Mouse (Mus musculus) bone marrow macrophage, adult 2 months (primary cell): ENCODE measurements around the gene Krt78. TPM values are rescaled to one million over a fixed set of nuclear protein-coding genes. Genes with fewer than 3 reads are reported as not detected.
"Not testable (repeated sequence)": the region's sequence is repeated elsewhere in the genome, so short reads cannot be mapped to it uniquely, and the experiment has no call there.

Source experiments
- H3K27ac ChIP-seq: 2 replicates; pipeline ENCODE4 v1.5.1; 2012; ENCODE audit warnings: low read depth, low read length; ENCODE audit not compliant: insufficient read depth
- H3K4me1 ChIP-seq: 2 replicates; pipeline ENCODE4 v1.6.1; 2012; ENCODE audit warnings: low read length; ENCODE audit not compliant: control insufficient read depth, insufficient read depth
- H3K4me3 ChIP-seq: 2 replicates; pipeline ENCODE4 v1.5.1; 2012; ENCODE audit warnings: mild to moderate bottlenecking, low read length, moderate library complexity; ENCODE audit not compliant: insufficient read depth
- CTCF ChIP-seq: IDR thresholded peaks from 2 replicates; pipeline ENCODE4 v1.5.1; 2012; ENCODE audit warnings: low read depth, mild to moderate bottlenecking, low read length, moderate library complexity
- POLR2A ChIP-seq: IDR thresholded peaks from 2 replicates; pipeline ENCODE4 v1.6.1; 2012; ENCODE audit warnings: mild to moderate bottlenecking, low read depth, low read length, borderline replicate concordance
- polyA plus RNA-seq: library from polyadenylated mRNA; stranded (reverse); fragments of >200 nt; gene quantifications from 2 replicates; pipeline ENCODE4 v1.2.4, GENCODE M21; 2012; ENCODE audit not compliant: missing spikeins, insufficient read depth, insufficient read length

Krt78 gene
- not detected in 2 replicates for polyA plus RNA-seq

DNA sequence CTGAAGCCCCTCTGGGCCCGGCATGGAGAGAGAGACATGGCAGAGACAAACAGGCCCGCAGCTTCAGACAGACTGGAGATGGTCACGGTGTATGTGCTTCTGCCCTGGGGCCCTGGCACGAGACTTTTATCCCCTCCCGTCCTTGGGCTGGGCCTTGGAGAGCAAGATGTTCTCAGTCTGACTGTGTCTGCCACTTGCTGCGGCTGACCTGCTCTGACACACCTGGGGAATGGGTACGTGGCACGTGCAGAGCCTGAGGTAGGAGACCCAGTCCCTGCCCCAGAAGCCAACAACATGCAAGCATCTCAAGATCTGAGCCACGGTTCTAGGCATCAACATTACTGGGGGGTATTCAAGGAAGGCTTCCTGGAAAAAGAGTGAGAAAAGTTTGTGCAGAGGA is at the start of gene Krt78:
TSS of gene Krt78 (minus strand) at position 101 of the 400 bp plus-strand sequence.
- no peak for TF ChIP-seq POLR2A
- TF ChIP-seq CTCF, result no peak
- Histone ChIP-seq H3K27ac (no peak within 1 kb of the TSS), H3K4me1 (no peaks in the 10 kb centered on the region), H3K4me3 (no peak within 1 kb of the TSS)

DNA sequence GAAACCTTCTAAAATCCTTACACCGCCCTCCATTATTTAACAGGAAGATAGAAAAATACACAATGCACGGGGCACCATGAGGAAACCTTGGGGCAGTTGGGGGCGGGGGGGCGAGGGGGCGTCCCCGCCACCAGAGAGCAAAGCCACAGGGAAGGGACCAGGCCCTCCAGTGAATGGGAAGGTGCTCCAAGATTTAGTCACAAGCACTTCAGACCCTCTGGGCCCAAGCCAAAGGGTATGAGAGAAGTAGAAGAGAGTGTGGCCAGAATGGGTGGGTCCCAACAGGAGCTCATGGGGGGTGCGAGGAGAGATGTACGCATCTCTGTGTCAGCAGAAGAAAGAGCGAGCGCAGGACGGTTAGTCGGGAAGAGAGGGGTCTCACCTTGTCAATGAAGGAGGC is 49.4 kb upstream of the Krt78 start:
- TF ChIP-seq POLR2A (no peak), CTCF (no peak)
- no peak overlapping the region for H3K4me3 ChIP-seq
- peaks cover 3% of the 10 kb centered on the region; the same call in 1 of the 2 replicates for H3K4me1 ChIP-seq
- no peak overlapping the region for H3K27ac ChIP-seq

DNA sequence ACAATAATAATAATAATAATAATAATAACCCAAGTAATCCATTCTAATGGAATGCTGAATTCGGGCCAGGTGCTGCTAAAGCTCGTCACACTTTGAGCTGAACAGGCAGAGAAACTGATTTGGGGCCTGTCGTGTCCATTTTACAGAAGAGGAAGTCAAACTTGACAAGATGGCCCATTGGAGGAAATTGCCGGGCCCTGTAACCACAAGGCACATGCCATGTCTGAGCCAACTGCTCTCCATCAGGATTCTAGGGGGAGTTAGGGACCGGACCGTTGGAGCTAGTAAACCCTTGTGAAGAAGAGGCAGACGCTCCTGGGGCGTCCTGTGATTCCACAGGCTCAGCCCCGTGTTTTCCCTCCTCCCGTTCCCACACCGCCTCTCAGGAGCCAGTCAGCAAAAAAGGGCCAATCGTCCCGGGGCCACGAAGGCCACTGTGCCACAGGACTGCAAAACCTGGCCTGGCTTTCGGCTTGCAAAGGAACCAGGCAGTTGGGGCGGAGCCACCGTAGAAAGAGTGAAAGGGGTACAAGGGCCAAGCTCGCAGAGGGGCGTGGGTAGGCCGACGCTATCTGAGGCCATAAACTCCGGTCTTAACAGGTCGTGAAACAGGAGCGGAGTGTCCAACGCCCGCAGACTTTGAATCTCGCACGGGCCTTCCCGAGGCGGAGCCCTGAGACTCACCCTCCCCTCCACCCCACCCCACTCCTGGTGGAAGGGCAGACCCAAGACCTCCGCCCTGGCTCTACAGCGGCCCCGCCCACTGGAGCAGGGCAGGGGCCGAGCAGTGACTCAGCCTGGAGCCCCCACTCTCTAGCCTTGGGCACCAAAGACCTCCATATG is 48.8 kb upstream of the Krt78 start:
- TF ChIP-seq CTCF, result no peak
- no peak for TF ChIP-seq POLR2A
- Histone ChIP-seq H3K27ac (no peak overlapping the region), H3K4me3 (no peak overlapping the region), H3K4me1 (peaks cover 3% of the 10 kb centered on the region; the same call in 1 of the 2 replicates)

DNA sequence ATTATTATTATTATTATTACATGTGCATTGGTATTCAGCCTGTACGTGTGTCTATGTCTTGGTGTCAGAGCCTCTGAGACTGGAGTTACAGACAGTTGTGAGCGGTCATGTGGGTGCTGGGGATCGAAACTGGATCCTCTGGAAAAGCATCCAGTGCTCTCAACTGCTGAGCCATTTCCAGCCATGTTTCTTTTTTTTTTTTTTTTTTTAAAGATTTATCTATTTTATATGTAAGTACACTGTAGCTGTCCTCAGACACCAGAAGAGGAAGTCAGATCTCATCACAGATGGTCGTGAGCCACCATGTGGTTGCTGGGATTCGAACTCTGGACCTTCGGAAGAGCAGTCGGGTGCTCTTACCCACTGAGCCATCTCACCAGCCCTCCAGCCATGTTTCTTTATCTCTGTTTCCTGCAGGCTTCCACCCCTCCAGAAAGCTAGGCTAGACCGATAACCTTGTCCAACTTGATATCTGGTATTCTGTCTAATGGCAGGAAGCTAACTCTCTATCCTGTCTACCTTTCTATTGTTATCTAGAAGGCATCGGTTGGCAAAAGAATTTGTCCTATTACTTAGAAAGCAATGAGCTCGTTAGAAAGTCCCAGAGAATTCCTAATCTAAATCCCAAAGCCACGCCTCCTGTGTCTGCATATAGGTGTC is 45.7 kb upstream of the Krt78 start:
- H3K4me3 ChIP-seq, result no peak overlapping the region
- no peak for TF ChIP-seq CTCF
- TF ChIP-seq POLR2A, result no peak

DNA sequence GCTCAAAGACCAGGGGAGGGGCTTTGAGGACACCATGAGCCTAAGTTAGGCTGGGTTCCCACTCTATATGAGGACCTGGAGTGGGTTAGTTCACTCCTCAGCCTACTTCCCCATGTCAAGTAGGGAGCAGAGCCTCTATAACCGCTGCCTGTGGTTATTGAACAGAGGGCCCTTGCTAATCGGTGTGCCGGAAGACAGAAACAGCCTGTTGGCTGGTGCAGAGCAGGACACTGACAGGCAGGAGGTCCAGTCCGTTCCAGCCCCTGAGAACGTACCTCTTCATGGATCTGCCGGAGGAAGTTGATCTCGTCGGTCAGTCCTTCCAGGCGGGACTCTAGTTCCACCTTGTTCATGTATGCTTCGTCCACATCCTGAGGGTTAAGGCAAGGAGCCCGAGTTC is 45.1 kb upstream of the Krt78 start:
- TF ChIP-seq CTCF, result no peak
- no peak for TF ChIP-seq POLR2A
- Histone ChIP-seq H3K4me1 (peaks cover 3% of the 10 kb centered on the region; the same call in 1 of the 2 replicates), H3K4me3 (no peak overlapping the region), H3K27ac (no peak overlapping the region)

More for the DNA sequence above, 45.7 kb upstream of the Krt78 start:
- Histone ChIP-seq H3K27ac (no peak overlapping the region), H3K4me1 (peaks cover 3% of the 10 kb centered on the region; the same call in 1 of the 2 replicates)

DNA sequence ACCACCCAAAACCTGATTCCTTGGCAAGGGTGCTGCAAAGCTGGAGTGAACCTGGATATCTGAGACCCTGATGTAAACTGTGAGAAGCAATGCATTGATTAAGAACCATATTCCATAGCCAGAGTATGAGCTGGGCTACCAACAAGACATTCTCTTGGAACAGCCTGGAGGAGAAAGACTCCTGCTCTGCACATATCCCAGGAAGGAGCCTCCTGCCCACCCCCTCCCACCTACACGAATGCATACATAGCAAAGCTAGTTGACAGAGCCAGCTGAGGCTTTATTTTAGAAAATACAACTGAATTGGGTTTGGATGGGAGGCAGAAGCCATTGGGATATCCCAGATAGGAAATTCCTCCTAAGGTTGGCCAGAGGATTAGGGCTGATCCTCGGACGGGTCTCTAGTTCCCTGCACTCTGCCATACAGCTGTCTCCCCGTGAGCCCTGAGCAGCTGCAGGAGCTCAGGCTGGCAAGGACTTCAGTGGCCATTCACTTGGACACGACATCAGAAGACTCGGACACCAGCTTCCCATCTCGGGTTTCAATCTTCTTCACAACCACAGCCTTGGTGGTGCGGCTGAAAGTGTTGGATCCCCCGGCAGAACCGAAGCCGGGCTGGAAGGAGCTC is 42.5 kb upstream of the Krt78 start:
- H3K4me1 ChIP-seq, result not testable (repeated sequence)

DNA sequence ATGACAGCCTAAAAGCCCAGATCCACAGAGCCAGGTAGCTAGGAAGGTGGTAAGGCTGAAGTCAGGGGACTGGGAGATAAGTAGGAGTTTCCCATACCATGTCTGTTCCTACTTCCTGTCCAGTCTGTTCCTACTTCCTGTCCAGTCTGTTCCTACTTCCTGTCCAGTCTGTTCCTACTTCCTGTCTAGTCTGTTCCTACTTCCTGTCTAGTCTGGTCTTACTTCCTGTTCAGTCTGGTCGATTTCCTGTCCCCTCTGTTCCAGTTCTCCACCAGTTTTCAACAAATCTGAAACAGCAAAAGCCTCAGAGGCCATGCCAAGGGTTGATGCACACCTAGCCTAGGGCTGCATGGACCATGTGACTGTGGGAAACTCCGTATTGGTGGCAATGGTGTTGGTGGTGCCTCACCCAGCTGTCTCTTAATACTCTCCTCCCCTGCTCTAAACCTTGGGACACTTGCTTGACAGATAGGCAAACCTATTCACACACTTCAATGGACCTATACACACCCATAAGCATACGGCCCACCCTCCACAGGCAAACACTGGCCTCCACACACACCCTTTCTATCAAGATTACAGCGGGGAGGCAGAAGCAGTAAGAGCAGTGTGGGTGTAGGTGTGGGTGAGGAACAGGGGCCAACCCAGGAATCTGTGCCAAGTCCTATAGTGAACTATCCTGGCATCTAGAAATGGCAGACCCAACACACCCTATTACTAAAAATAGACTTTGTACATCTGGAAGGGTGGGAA is 41.6 kb upstream of the Krt78 start:
- no peaks in the 10 kb centered on the region for H3K4me1 ChIP-seq
- no peak overlapping the region for H3K4me3 ChIP-seq
- H3K27ac ChIP-seq, result no peak overlapping the region
- no peak for TF ChIP-seq CTCF
- no peak for TF ChIP-seq POLR2A

More for the DNA sequence above, 42.5 kb upstream of the Krt78 start:
- not testable (repeated sequence) for H3K4me3 ChIP-seq, H3K27ac ChIP-seq

DNA sequence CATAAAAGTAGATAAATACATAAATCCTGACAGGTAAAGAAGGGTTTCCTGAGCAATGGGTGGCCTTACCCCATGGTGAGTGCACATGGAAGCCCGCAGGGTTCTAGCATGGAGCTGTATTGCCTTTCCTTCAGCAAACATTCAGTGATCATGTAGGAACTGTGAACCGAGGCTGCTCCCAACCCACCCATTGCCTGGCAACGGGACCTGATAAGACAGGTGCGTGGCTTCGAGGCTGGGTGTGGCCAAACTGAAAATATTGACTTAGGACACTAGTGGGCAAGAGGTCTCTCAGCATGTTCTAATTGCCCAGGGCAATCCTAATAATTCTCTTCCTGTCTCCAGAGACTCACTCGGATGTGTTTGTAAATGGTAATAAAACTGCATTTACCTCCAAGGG is 40.3 kb upstream of the Krt78 start:
- TF ChIP-seq POLR2A (no peak), CTCF (no peak)
- Histone ChIP-seq H3K4me3 (no peak overlapping the region), H3K4me1 (no peaks in the 10 kb centered on the region), H3K27ac (no peak overlapping the region)

DNA sequence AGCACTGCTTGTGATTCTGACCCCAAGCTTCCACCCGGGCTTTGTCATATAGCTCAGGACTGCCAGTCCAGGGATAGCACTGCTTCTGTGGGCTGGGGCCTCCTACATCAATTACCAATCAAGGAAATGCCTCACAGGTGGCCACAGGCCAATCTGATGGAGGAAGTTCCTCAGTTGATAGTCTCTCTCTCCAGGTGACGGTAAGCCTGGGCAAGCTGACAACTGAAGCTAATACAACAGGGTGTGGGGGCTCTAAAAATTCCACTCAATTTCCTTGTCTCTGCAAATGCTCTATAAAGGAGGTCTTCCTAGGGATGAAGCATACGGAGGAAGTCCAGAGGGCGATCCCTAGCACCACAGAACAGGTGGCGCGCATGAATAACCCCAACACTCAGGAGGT is 36.9 kb upstream of the Krt78 start:
- TF ChIP-seq CTCF (no peak), POLR2A (no peak)
- Histone ChIP-seq H3K4me3 (no peak overlapping the region), H3K4me1 (peaks cover 7% of the 10 kb centered on the region), H3K27ac (no peak overlapping the region)

DNA sequence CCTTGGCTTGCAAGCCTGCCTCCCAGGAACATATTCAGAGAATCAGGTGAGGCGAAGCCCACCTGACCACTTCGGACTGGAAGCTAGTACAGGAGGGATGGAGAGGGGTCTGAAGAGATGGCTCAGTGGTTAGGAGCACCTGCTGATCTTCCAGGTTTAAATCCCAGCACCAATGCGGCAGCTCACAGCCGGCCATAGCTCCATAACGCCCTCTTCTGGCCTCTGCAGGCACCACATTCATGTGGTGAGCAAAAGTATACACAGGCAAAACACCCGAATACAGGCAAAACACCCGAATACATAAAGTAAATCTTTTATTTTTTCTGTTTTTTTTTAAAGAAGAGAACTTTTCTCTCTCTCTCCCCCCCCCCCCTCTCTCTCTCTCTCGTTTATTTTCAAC is 34.6 kb upstream of the Krt78 start:
- Histone ChIP-seq H3K4me3 (no peak overlapping the region), H3K4me1 (peaks cover 7% of the 10 kb centered on the region), H3K27ac (no peak overlapping the region)
- TF ChIP-seq CTCF, result 0 out of 2 replicates have a peak, but pooled peaks have one; percentile 25
- TF ChIP-seq POLR2A, result no peak
